Mouse (Mus musculus) midbrain, postnatal 0 days (tissue): Measurements from ENCODE around the gene Pced1b. TPM values are rescaled to one million over a fixed set of nuclear protein-coding genes. Genes with fewer than 3 reads are reported as not detected.

Source experiments
- ATAC-seq: fragments of 200-750 bp; cut with Nextera tagmentation; 2 replicates; pipeline ENCODE4 v1.8.0; 2017; ENCODE audit warnings: moderate number of reproducible peaks, mild to moderate bottlenecking, moderate TSS enrichment, moderate library complexity; ENCODE audit not compliant: low FRiP score
- DNase-seq: peaks from one replicate; pipeline ENCODE4 v3.0.0-alpha.2; 2015; ENCODE audit warnings: low spot score
- H3K27ac ChIP-seq: fragments of 300-500 bp; sonication (generic); 2 replicates; pipeline ENCODE4 v1.5.1; 2014; ENCODE audit warnings: low read depth, mild to moderate bottlenecking, low read length, mixed read lengths
- H3K27me3 ChIP-seq: fragments of 300-500 bp; sonication (generic); 2 replicates; pipeline ENCODE4 v1.6.1; 2014; ENCODE audit warnings: low read length, control low read depth, mixed read lengths; ENCODE audit not compliant: insufficient read depth
- H3K36me3 ChIP-seq: fragments of 300-500 bp; sonication (generic); 2 replicates; pipeline ENCODE4 v1.6.1; 2014; ENCODE audit warnings: low read length, control low read depth, mixed read lengths; ENCODE audit not compliant: insufficient read depth
- H3K4me1 ChIP-seq: fragments of 300-500 bp; sonication (generic); 2 replicates; pipeline ENCODE4 v1.6.1; 2014; ENCODE audit warnings: mild to moderate bottlenecking, control low read depth, antibody characterized with exemption, low read length, mixed read lengths; ENCODE audit not compliant: insufficient read depth
- H3K4me2 ChIP-seq: fragments of 300-500 bp; sonication (generic); 2 replicates; pipeline ENCODE4 v1.6.1; 2014; ENCODE audit warnings: low read depth, mild to moderate bottlenecking, low read length, mixed read lengths; ENCODE audit not compliant: poor library complexity, severe bottlenecking
- H3K4me3 ChIP-seq: fragments of 300-500 bp; sonication (generic); 2 replicates; pipeline ENCODE4 v1.5.1; 2014; ENCODE audit warnings: low read depth, mild to moderate bottlenecking, low read length, moderate library complexity
- H3K9ac ChIP-seq: fragments of 300-500 bp; sonication (generic); replicated peaks from 2 replicates; pipeline ENCODE4 v1.6.1; 2014; ENCODE audit warnings: mild to moderate bottlenecking, low read length, moderate library complexity, mixed read lengths; ENCODE audit not compliant: poor library complexity, severe bottlenecking
- H3K9me3 ChIP-seq: fragments of 300-500 bp; sonication (generic); 2 replicates; pipeline ENCODE4 v1.6.1; 2016; ENCODE audit warnings: low read length, control low read depth
- CTCF ChIP-seq: IDR thresholded peaks from 2 replicates; pipeline ENCODE4 v1.5.1; 2016; ENCODE audit warnings: antibody characterized with exemption, mild to moderate bottlenecking
- WGBS: fragments of 180-500 bp; shearing (Covaris S2); extraction: QIAGEN DNeasy Blood & Tissue Kit; methylation state at CpG from one replicate; pipeline ENCODE4 v1.1.7; 2014; 5-methylcytosine and 5-hydroxymethylcytosine counted together
- polyA plus RNA-seq: library from polyadenylated mRNA; unstranded; fragments of >200 nt; fragmentation: Nextera tagmentation; extraction: Ambion mirVana; gene quantifications from 2 replicates; pipeline ENCODE4 v1.2.1, GENCODE M21; 2015
- total RNA-seq: library from RNA; depleted of rRNA; stranded (reverse); fragments of >200 nt; gene quantifications from 2 replicates; pipeline ENCODE4 v1.2.3, GENCODE M21; 2014

Gene Pced1b
- total and polyA plus RNA-seq, 2 experiments from 2014 or later: 7.0 to 10.4 TPM

GRCm38 (mm10) chr15:97374085-97374844, 127.4 kb downstream of the Pced1b start:
- Histone ChIP-seq H3K27ac (no peak overlapping the region), H3K4me1 (peaks cover 2% of the 10 kb centered on the region; the same call in 1 of the 2 replicates), H3K4me3 (no peak overlapping the region), H3K9ac (no peak overlapping the region), H3K36me3 (no peaks in the 10 kb centered on the region), H3K9me3 (no peaks in the 10 kb centered on the region), H3K27me3 (no peaks in the 10 kb centered on the region), H3K4me2 (no peak overlapping the region)
- DNase-seq (no peak), ATAC-seq (no peak)
- 74% methylated on average over 8 of the region's 8 CpGs for WGBS
- TF ChIP-seq CTCF: no peak

- Histone ChIP-seq H3K27me3 (no peaks in the 10 kb centered on the region), H3K9me3 (no peaks in the 10 kb centered on the region), H3K4me1 (peaks cover 2% of the 10 kb centered on the region; the same call in 1 of the 2 replicates), H3K4me3 (no peak overlapping the region), H3K9ac (no peak overlapping the region), H3K36me3 (no peaks in the 10 kb centered on the region), H3K27ac (no peak overlapping the region), H3K4me2 (no peak overlapping the region)
- no peak for DNase-seq
- TF ChIP-seq CTCF: no peak
- 91% methylated on average over 15 of the region's 15 CpGs for WGBS
- no peak for ATAC-seq
Measured at GRCm38 (mm10) chr15:97374845-97375720, 128.2 kb downstream of the Pced1b start.

- 43% methylated on average over 7 of the region's 7 CpGs for WGBS
- Histone ChIP-seq H3K27ac (no peak overlapping the region), H3K9ac (no peak overlapping the region), H3K36me3 (no peaks in the 10 kb centered on the region), H3K4me2 (no peak overlapping the region), H3K4me3 (no peak overlapping the region), H3K4me1 (peaks cover 2% of the 10 kb centered on the region; the same call in 1 of the 2 replicates), H3K9me3 (no peaks in the 10 kb centered on the region), H3K27me3 (no peaks in the 10 kb centered on the region)
- DNase-seq (no peak), ATAC-seq (no peak)
- TF ChIP-seq CTCF: no peak
Measured at GRCm38 (mm10) chr15:97376081-97376742, 129.3 kb downstream of the Pced1b start.

- Histone ChIP-seq H3K4me2 (no peak overlapping the region), H3K27me3 (no peaks in the 10 kb centered on the region), H3K27ac (no peak overlapping the region), H3K36me3 (no peaks in the 10 kb centered on the region), H3K9ac (no peak overlapping the region), H3K4me3 (no peak overlapping the region), H3K4me1 (peaks cover 2% of the 10 kb centered on the region; the same call in 1 of the 2 replicates), H3K9me3 (no peaks in the 10 kb centered on the region)
- TF ChIP-seq CTCF: no peak
- DNase-seq (no peak), ATAC-seq (no peak)
- WGBS: 30% methylated on average over 19 of the region's 19 CpGs
Measured at GRCm38 (mm10) chr15:97376792-97377222, 129.9 kb downstream of the Pced1b start.

GRCm38 (mm10) chr15:97378061-97378460, 131.2 kb downstream of the Pced1b start:
- Histone ChIP-seq H3K9ac (no peak overlapping the region), H3K4me3 (no peak overlapping the region), H3K27ac (no peak overlapping the region), H3K27me3 (no peaks in the 10 kb centered on the region), H3K9me3 (no peaks in the 10 kb centered on the region), H3K36me3 (no peaks in the 10 kb centered on the region), H3K4me1 (peaks cover 2% of the 10 kb centered on the region; the same call in 1 of the 2 replicates), H3K4me2 (no peak overlapping the region)
- ATAC-seq (no peak), DNase-seq (no peak)
- WGBS: 88% methylated on average over 4 of the region's 4 CpGs
- no peak for TF ChIP-seq CTCF
